Mouse (Mus musculus) thymus, postnatal 14 days (tissue): ENCODE measurements around the gene Gngt2.
"Not testable (repeated sequence)": the region's sequence is repeated elsewhere in the genome, so short reads cannot be mapped to it uniquely, and the experiment has no call there.

Experiments used
- DNase-seq: peaks from one replicate; pipeline ENCODE4 v3.0.0; 2021

Gngt2 gene

GRCm38 (mm10) chr11:95842074-95842681, 5.2 kb downstream of the Gngt2 start, which contains the start of gene Abi3:
Abi3 (minus strand) TSS chr11:95842476.
- DNase-seq, result peak; percentile 91

- DNase-seq, result peak; percentile 42
These were observed 5.9 kb downstream of the Gngt2 start for GRCm38 (mm10) chr11:95842953-95843352.

GRCm38 (mm10) chr11:95843421-95843950, 6.5 kb downstream of the Gngt2 start:
- DNase-seq, result peak; percentile 20

GRCm38 (mm10) chr11:95844935-95845334, 7.9 kb downstream of the Gngt2 start:
- peak; percentile 19 for DNase-seq

GRCm38 (mm10) chr11:95850898-95851297, 13.9 kb downstream of the Gngt2 start:
- DNase-seq, result no peak

- DNase-seq, result peak; percentile 82
These were observed 16.7 kb downstream of the Gngt2 start for GRCm38 (mm10) chr11:95853684-95854083.

GRCm38 (mm10) chr11:95857306-95857705, 20.3 kb downstream of the Gngt2 start:
- no peak for DNase-seq

GRCm38 (mm10) chr11:95857716-95858527, 20.9 kb downstream of the Gngt2 start:
- no peak for DNase-seq

- peak; percentile 98 for DNase-seq
These were observed 21.8 kb downstream of the Gngt2 start for GRCm38 (mm10) chr11:95858528-95859467.

- peak; percentile 81 for DNase-seq
These were observed 22.4 kb downstream of the Gngt2 start for GRCm38 (mm10) chr11:95859468-95859855.

- DNase-seq, result no peak
These were observed 23.1 kb downstream of the Gngt2 start for GRCm38 (mm10) chr11:95860071-95860490.

GRCm38 (mm10) chr11:95861397-95861796, 24.4 kb downstream of the Gngt2 start:
- no peak for DNase-seq

GRCm38 (mm10) chr11:95869442-95869841, 32.4 kb downstream of the Gngt2 start:
- no peak for DNase-seq

GRCm38 (mm10) chr11:95869918-95870470, 33.0 kb downstream of the Gngt2 start:
- no peak for DNase-seq

GRCm38 (mm10) chr11:95875804-95876203, 38.8 kb downstream of the Gngt2 start:
- peak; percentile 46 for DNase-seq

- DNase-seq, result peak; percentile 66
These were observed 39.3 kb downstream of the Gngt2 start for GRCm38 (mm10) chr11:95876296-95876695.

GRCm38 (mm10) chr11:95879861-95880260, 42.8 kb downstream of the Gngt2 start:
- not testable (repeated sequence) for DNase-seq

GRCm38 (mm10) chr11:95890462-95891051, 53.5 kb downstream of the Gngt2 start:
- no peak for DNase-seq
